Mouse (Mus musculus) liver, adult 2 months (tissue): Measurements from ENCODE around the gene Stx7. TPM values are rescaled to one million over a fixed set of nuclear protein-coding genes. Genes with fewer than 3 reads are reported as not detected.

Source experiments
- DNase-seq: peaks from one replicate; pipeline ENCODE4 v3.0.0-alpha.2; 2011; ENCODE audit warnings: low read depth, low spot score; ENCODE audit errors: extremely low read depth
- H3K27ac ChIP-seq: fragments of 200-500 bp; replicated peaks from 2 replicates; pipeline ENCODE4 v1.5.1; 2012; ENCODE audit warnings: low read depth, mild to moderate bottlenecking, control low read depth, inconsistent platforms, low read length; ENCODE audit not compliant: insufficient read depth
- H3K27me3 ChIP-seq: fragments of 200-500 bp; 2 replicates; pipeline ENCODE4 v1.6.1; 2012; ENCODE audit warnings: mild to moderate bottlenecking, moderate library complexity, low read length, inconsistent platforms; ENCODE audit not compliant: control insufficient read depth, insufficient read depth
- H3K36me3 ChIP-seq: fragments of 200-500 bp; 2 replicates; pipeline ENCODE4 v1.6.1; 2012; ENCODE audit warnings: low read length, inconsistent platforms; ENCODE audit not compliant: control insufficient read depth, insufficient read depth
- H3K4me1 ChIP-seq: fragments of 200-500 bp; 2 replicates; pipeline ENCODE4 v1.6.1; 2011; ENCODE audit warnings: low read length; ENCODE audit not compliant: control insufficient read depth, insufficient read depth
- H3K4me3 ChIP-seq: fragments of 200-500 bp; 2 replicates; pipeline ENCODE4 v1.5.1; 2011; ENCODE audit warnings: low read depth, mild to moderate bottlenecking, control low read depth, low read length, moderate library complexity; ENCODE audit not compliant: insufficient read depth
- H3K79me2 ChIP-seq: fragments of 200-500 bp; 2 replicates; pipeline ENCODE4 v1.6.1; 2012; ENCODE audit warnings: inconsistent platforms, mild to moderate bottlenecking, low read length, moderate library complexity; ENCODE audit not compliant: control insufficient read depth, insufficient read depth
- H3K9ac ChIP-seq: fragments of 200-500 bp; 2 replicates; pipeline ENCODE4 v1.6.1; 2012; ENCODE audit warnings: low read depth, mild to moderate bottlenecking, control low read depth, inconsistent platforms, low read length
- CTCF ChIP-seq: fragments of 200-500 bp; IDR thresholded peaks from 2 replicates; pipeline ENCODE4 v1.5.1; 2011; ENCODE audit warnings: low read depth, low read length, control low read depth
- POLR2A ChIP-seq: fragments of 200-500 bp; IDR thresholded peaks from 2 replicates; pipeline ENCODE4 v1.6.1; 2011; ENCODE audit warnings: low read length, control low read depth; ENCODE audit not compliant: insufficient read depth; ENCODE audit errors: extremely low read depth
- WGBS: fragments of 180-500 bp; shearing (Covaris S2); methylation state at CpG from one replicate; pipeline ENCODE4 v1.1.7; 2018; 5-methylcytosine and 5-hydroxymethylcytosine counted together
- polyA plus RNA-seq: library from polyadenylated mRNA; depleted of rRNA; stranded (reverse); fragments of >200 nt; gene quantifications from 2 replicates; pipeline ENCODE4 v1.2.3, GENCODE M21; 2012; rRNA removed
- total RNA-seq: library from RNA; depleted of rRNA; stranded (reverse); fragments of >200 nt; gene quantifications from 2 replicates; pipeline ENCODE4 v1.2.3, GENCODE M21; 2014; rRNA removed

The Stx7 gene
- total and polyA plus RNA-seq, 2 experiments = 16.9 to 19.2 TPM

- H3K9ac ChIP-seq = no peak overlapping the region
- 38% methylated on average over 8 of the region's 8 CpGs for WGBS
- no peaks in the 10 kb centered on the region for H3K36me3 ChIP-seq
- no peak for DNase-seq
- no peak overlapping the region for H3K27ac ChIP-seq
- no peak overlapping the region for H3K4me3 ChIP-seq
- TF ChIP-seq POLR2A = no peak
- TF ChIP-seq CTCF = no peak
- peaks cover 4% of the 10 kb centered on the region; the same call in 1 of the 2 replicates for H3K4me1 ChIP-seq
- peaks cover 8% of the 10 kb centered on the region for H3K27me3 ChIP-seq
- H3K79me2 ChIP-seq = no peaks in the 10 kb centered on the region
Observed at GRCm38 (mm10) chr10:24224591-24224990, 75.5 kb downstream of the Stx7 start.

- WGBS = 53% methylated on average over 12 of the region's 12 CpGs
- H3K36me3 ChIP-seq = no peaks in the 10 kb centered on the region
- peaks cover 4% of the 10 kb centered on the region for H3K27me3 ChIP-seq
- H3K79me2 ChIP-seq = no peaks in the 10 kb centered on the region
- peaks cover 2% of the 10 kb centered on the region; the same call in 1 of the 2 replicates for H3K4me1 ChIP-seq
- H3K4me3 ChIP-seq = no peak overlapping the region
- H3K9ac ChIP-seq = no peak overlapping the region
- TF ChIP-seq POLR2A (no peak), CTCF (no peak)
- H3K27ac ChIP-seq = no peak overlapping the region
- DNase-seq = no peak
Observed at GRCm38 (mm10) chr10:24228318-24229183, 79.4 kb downstream of the Stx7 start.

GRCm38 (mm10) chr10:24232281-24232680 is 83.2 kb downstream of the Stx7 start:
- H3K9ac ChIP-seq = no peak overlapping the region
- no peak for DNase-seq
- 81% methylated on average over 4 of the region's 4 CpGs for WGBS

DNA sequence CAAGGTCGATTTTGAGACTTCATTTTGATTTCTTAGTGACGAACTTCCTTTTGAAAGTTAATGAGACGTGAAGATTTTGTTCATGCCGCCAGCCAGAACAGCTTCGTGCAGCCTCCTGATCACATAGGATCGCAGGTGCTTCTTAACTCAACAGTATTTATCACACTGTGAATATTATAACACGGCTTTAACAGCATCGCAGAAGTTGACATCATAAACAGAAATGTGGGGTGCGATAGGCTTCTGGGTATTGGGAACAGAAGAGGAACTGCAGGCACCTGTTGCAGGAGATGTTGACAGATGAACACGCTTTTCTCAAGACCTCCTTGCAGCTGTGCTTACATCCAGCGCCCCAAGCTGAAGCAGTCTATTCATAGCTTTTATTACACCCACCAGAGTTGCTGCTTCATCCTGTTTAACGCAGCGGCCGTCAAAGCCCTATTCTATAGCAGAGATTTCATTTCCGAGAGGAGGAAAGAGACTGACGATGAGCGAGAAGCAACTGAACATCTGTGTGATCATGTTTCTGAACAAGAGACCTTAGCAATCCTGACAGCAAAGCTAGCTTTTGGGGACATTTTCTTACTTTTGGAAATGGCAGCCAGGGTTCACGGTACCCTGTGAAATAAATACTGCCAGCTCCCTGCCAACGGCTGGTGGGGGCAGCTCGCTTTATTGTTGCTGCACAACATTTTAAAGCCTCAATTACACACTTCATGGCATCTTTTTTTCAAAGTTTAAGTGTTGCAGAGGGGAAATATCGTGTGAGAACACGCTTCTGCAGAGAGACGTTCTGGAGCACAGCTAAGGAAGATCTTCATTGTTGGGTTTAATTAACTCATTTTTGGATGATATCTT is 86.6 kb downstream of the Stx7 start:
- H3K4me1 ChIP-seq = no peaks in the 10 kb centered on the region
- DNase-seq = no peak
- H3K36me3 ChIP-seq = no peaks in the 10 kb centered on the region
- H3K27me3 ChIP-seq = no peaks in the 10 kb centered on the region
- H3K4me3 ChIP-seq = no peak overlapping the region
- no peak overlapping the region for H3K27ac ChIP-seq
- TF ChIP-seq POLR2A = no peak
- no peak for TF ChIP-seq CTCF
- 85% methylated on average over 23 of the region's 23 CpGs for WGBS
- no peaks in the 10 kb centered on the region for H3K79me2 ChIP-seq
- no peak overlapping the region for H3K9ac ChIP-seq

More at GRCm38 (mm10) chr10:24232281-24232680, 83.2 kb downstream of the Stx7 start:
- H3K4me1 ChIP-seq = peaks cover 2% of the 10 kb centered on the region; the same call in 1 of the 2 replicates
- H3K36me3 ChIP-seq = no peaks in the 10 kb centered on the region
- no peaks in the 10 kb centered on the region for H3K79me2 ChIP-seq
- TF ChIP-seq CTCF (no peak), POLR2A (no peak)
- no peak overlapping the region for H3K4me3 ChIP-seq
- H3K27me3 ChIP-seq = no peaks in the 10 kb centered on the region
- no peak overlapping the region for H3K27ac ChIP-seq

Other genes starting within 250 kb of the Stx7 start
- not detected in 2 replicates for gene Taar1, start 228.9 kb upstream of the Stx7 start, total RNA-seq
- gene Taar1, start 228.9 kb upstream of the Stx7 start, polyA plus RNA-seq = not detected in 2 replicates
- not detected in 2 replicates for gene Taar2, start 210.7 kb upstream of the Stx7 start, total RNA-seq
- gene Taar2, start 210.7 kb upstream of the Stx7 start, polyA plus RNA-seq = not detected in 2 replicates
- not detected in 2 replicates for gene Taar3, start 199.7 kb upstream of the Stx7 start, total RNA-seq
- gene Taar3, start 199.7 kb upstream of the Stx7 start, polyA plus RNA-seq = not detected in 2 replicates
- gene Taar4, start 188.8 kb upstream of the Stx7 start, total RNA-seq = not detected in 2 replicates
- not detected in 2 replicates for gene Taar4, start 188.8 kb upstream of the Stx7 start, polyA plus RNA-seq
- not detected in 2 replicates for gene Taar5, start 178.6 kb upstream of the Stx7 start, total RNA-seq
- gene Taar5, start 178.6 kb upstream of the Stx7 start, polyA plus RNA-seq = not detected in 2 replicates
- gene Taar6, start 163.7 kb upstream of the Stx7 start, total RNA-seq = not detected in 2 replicates
- gene Taar6, start 163.7 kb upstream of the Stx7 start, polyA plus RNA-seq = not detected in 2 replicates
- gene Taar7a, start 155.8 kb upstream of the Stx7 start, total RNA-seq = not detected in 2 replicates
- not detected in 2 replicates for gene Taar7a, start 155.8 kb upstream of the Stx7 start, polyA plus RNA-seq
- not detected in 2 replicates for gene Taar7b, start 149.4 kb upstream of the Stx7 start, total RNA-seq
- not detected in 2 replicates for gene Taar7b, start 149.4 kb upstream of the Stx7 start, polyA plus RNA-seq
- not detected in 2 replicates for gene Taar7d, start 122.1 kb upstream of the Stx7 start, total RNA-seq
- gene Taar7d, start 122.1 kb upstream of the Stx7 start, polyA plus RNA-seq = not detected in 2 replicates
- gene Taar7e, start 111.7 kb upstream of the Stx7 start, total RNA-seq = not detected in 2 replicates
- not detected in 2 replicates for gene Taar7e, start 111.7 kb upstream of the Stx7 start, polyA plus RNA-seq
- not detected in 2 replicates for gene Taar7f, start 99.8 kb upstream of the Stx7 start, total RNA-seq
- gene Taar7f, start 99.8 kb upstream of the Stx7 start, polyA plus RNA-seq = not detected in 2 replicates
- not detected in 2 replicates for gene Taar8a, start 72.8 kb upstream of the Stx7 start, total RNA-seq
- gene Taar8a, start 72.8 kb upstream of the Stx7 start, polyA plus RNA-seq = not detected in 2 replicates
- not detected in 2 replicates for gene Taar8b, start 57.0 kb upstream of the Stx7 start, total RNA-seq
- not detected in 2 replicates for gene Taar8b, start 57.0 kb upstream of the Stx7 start, polyA plus RNA-seq
- gene Taar8c, start 47.4 kb upstream of the Stx7 start, total RNA-seq = not detected in 2 replicates
- gene Taar8c, start 47.4 kb upstream of the Stx7 start, polyA plus RNA-seq = not detected in 2 replicates
- gene Taar9, start 39.8 kb upstream of the Stx7 start, total RNA-seq = not detected in 2 replicates
- gene Taar9, start 39.8 kb upstream of the Stx7 start, polyA plus RNA-seq = not detected in 2 replicates
- not detected in 2 replicates for gene Moxd1, start 74.2 kb downstream of the Stx7 start, total RNA-seq
- gene Moxd1, start 74.2 kb downstream of the Stx7 start, polyA plus RNA-seq = not detected in 2 replicates